Mouse (Mus musculus) embryo, embryonic 11 days (tissue): ENCODE results near the gene Hoxa6.

ENCODE experiments used
- DNase-seq: peaks from one replicate; pipeline ENCODE4 v3.0.0-alpha.2; 2015

Gene Hoxa6

GRCm38 (mm10) chr6:52196811-52197210, 11.7 kb downstream of the Hoxa6 start:
- no peak for DNase-seq

- DNase-seq = peak; percentile 84
Observed at GRCm38 (mm10) chr6:52194690-52195089, 13.8 kb downstream of the Hoxa6 start.

- peak; percentile 95 for DNase-seq
Observed at GRCm38 (mm10) chr6:52191860-52192550, 16.5 kb downstream of the Hoxa6 start.

GRCm38 (mm10) chr6:52190906-52191810, 17.4 kb downstream of the Hoxa6 start, which contains the start of gene Hoxa4:
Gene Hoxa4 (minus strand): TSS chr6:52191753.
- DNase-seq = peak; percentile 84

- DNase-seq = no peak
Observed at GRCm38 (mm10) chr6:52190410-52190809, 18.1 kb downstream of the Hoxa6 start.

GRCm38 (mm10) chr6:52189909-52190308, 18.6 kb downstream of the Hoxa6 start:
- no peak for DNase-seq

- peak; percentile 55 for DNase-seq
Observed at GRCm38 (mm10) chr6:52189172-52189591, 19.3 kb downstream of the Hoxa6 start.

GRCm38 (mm10) chr6:52186500-52186899, 22.0 kb downstream of the Hoxa6 start:
- DNase-seq = no peak

- DNase-seq = no peak
Observed at GRCm38 (mm10) chr6:52185834-52186233, 22.7 kb downstream of the Hoxa6 start.

- peak; percentile 78 for DNase-seq
Observed at GRCm38 (mm10) chr6:52185222-52185621, 23.3 kb downstream of the Hoxa6 start.

- DNase-seq = no peak
Observed at GRCm38 (mm10) chr6:52184668-52185067, 23.9 kb downstream of the Hoxa6 start.

GRCm38 (mm10) chr6:52183311-52184080, 25.0 kb downstream of the Hoxa6 start:
- no peak for DNase-seq

- DNase-seq = peak; percentile 51
Observed at GRCm38 (mm10) chr6:52182793-52183192, 25.7 kb downstream of the Hoxa6 start.

GRCm38 (mm10) chr6:52182030-52182429, 26.5 kb downstream of the Hoxa6 start:
- no peak for DNase-seq

- DNase-seq = no peak
Observed at GRCm38 (mm10) chr6:52180726-52181125, 27.8 kb downstream of the Hoxa6 start.

GRCm38 (mm10) chr6:52180213-52180710, 28.3 kb downstream of the Hoxa6 start:
- DNase-seq = peak; percentile 43

- peak; percentile 43 for DNase-seq
Observed at GRCm38 (mm10) chr6:52179690-52180089, 28.8 kb downstream of the Hoxa6 start.

- peak; percentile 43 for DNase-seq
Observed at GRCm38 (mm10) chr6:52178918-52179665, 29.4 kb downstream of the Hoxa6 start.

- DNase-seq = peak; percentile 42
Observed at GRCm38 (mm10) chr6:52177806-52178205, 30.7 kb downstream of the Hoxa6 start.

GRCm38 (mm10) chr6:52177061-52177735, 31.3 kb downstream of the Hoxa6 start, which contains the start of gene 5730596B20Rik:
Gene 5730596B20Rik (plus strand): TSS chr6:52177498.
- DNase-seq = peak; percentile 84

- DNase-seq = peak; percentile 47
Observed at GRCm38 (mm10) chr6:52176391-52176790, 32.1 kb downstream of the Hoxa6 start.
